Mouse (Mus musculus): ENCODE data around the gene Prkci.

DNA sequence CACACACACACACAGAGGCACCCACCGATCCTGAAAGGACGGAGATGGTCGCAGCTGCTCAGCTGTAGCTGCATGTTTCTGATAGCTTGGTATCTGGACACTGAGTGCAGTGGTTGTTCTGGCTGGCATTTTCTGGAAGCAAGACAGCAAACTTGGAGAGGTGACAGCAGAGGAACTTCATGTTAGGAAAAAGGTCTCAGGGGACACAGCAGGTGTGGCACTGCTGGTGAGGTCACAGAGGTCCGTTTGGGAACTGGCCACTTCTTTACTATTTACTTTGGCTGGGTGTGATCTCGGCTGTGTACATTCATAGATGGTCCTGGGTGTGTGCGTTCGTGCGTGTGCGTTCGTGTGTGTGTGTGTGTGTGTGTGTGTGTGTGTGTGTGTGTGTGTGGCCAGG is 83.9 kb downstream of the Prkci start:
- TF ChIP-seq CTCF (IDR thresholded peaks at IDR 0.05; ENCODE audit: low read depth, low read length) (no peak), GATA2 (IDR thresholded peaks at IDR 0.05; ENCODE audit: borderline replicate concordance, low read depth, low read length) (no peak), TAL1 (conservative IDR thresholded peaks at IDR 0.05; ENCODE audit: low read depth, low read length) (no peak), GATA1 (IDR thresholded peaks at IDR 0.05; ENCODE audit: borderline replicate concordance, low read length) (no peak), POLR2AphosphoS5 (IDR thresholded peaks at IDR 0.05; ENCODE audit: insufficient replicate concordance, low read depth, low read length) (no peak)

Measured in G1E (cell line).